Mouse (Mus musculus) erythroblast, embryonic 14.5 days (primary cell): ENCODE data around the gene Trip12.

Experiments
- GATA1 ChIP-seq: IDR thresholded peaks from 2 replicates; pipeline ENCODE4 v1.6.1; 2012; ENCODE audit warnings: low read length, inconsistent platforms, mixed read lengths
- TAL1 ChIP-seq: IDR thresholded peaks from 3 replicates; pipeline ENCODE4 v1.6.1; 2012; ENCODE audit warnings: low read length, inconsistent platforms, mixed read lengths

DNA sequence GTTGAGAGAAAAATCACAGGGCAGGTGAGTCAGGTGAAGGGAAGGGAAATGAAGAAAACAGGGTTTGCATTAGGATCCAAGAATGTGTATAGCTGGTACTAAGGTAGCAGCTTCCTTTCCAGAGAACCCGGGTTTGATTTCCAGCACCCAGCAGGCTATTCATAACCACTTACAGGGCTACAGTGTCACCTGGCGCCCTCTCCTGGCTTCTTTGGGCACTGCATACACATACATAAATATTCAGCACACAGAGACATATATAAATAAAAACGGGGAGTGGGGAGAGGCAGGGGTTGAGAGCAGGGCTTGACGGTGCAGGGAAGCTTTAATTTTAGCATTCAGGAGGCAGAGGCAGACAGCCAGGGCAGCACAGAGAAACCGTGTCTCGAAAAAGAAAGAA is 45.6 kb upstream of the Trip12 start:
- TF ChIP-seq TAL1 (no peak), GATA1 (no peak)
